ENCODE assay signal across 14 mouse cellular contexts in genomic region chr7:27530937-27531336, GRCm38 (mm10). TPM values are rescaled to one million over a fixed set of nuclear protein-coding genes. Genes with fewer than 3 reads are reported as not detected.
DNase-seq lines count a peak whose midpoint lies in the region; ATAC-seq and TF ChIP-seq lines count a peak whose summit lies in the region.
"Had no signal": no experiment of that assay in that cellular context is flagged by ENCODE, and none has a peak within 500 bp of the region (broad histone marks: within the 10 kb centered on the region; RNA-seq: fewer than 3 reads in every experiment).

No protein-coding gene starts in this region.

- no peak overlapping the region for H3K4me2 ChIP-seq in forebrain, embryonic 13.5 days
- no peak overlapping the region for H3K4me2 ChIP-seq in stomach, postnatal 0 days (replicated peaks; ENCODE audit: low read depth)
- H3K4me2 ChIP-seq: embryonic facial prominence, embryonic 13.5 days; limb, embryonic 13.5 days had no signal

- no peak for DNase-seq in forebrain, embryonic 10.5 days (ENCODE audit: extremely low spot score, low spot score)
- no peak for DNase-seq in kidney, adult 2 months
- no peak for DNase-seq in kidney, postnatal 4 days
- DNase-seq in testis, postnatal 14 days (ENCODE audit: low spot score) = no peak
- DNase-seq in stomach, postnatal 0 days (ENCODE audit: low spot score) = no peak
- no peak for DNase-seq in embryonic facial prominence, embryonic 10.5 days (ENCODE audit: low spot score)
- DNase-seq: adrenal gland, postnatal 10 days; cerebellum, adult 18-20 months; layer of hippocampus, adult 9-11 months; right cerebral cortex, postnatal 14 days had no signal

- no peaks in the 10 kb centered on the region for H3K27me3 ChIP-seq in forebrain, embryonic 13.5 days
- H3K27me3 ChIP-seq in forebrain, embryonic 10.5 days (ENCODE audit: poor library complexity, severe bottlenecking) = no peaks in the 10 kb centered on the region
- H3K27me3 ChIP-seq in kidney, adult 2 months (replicated peaks; ENCODE audit: control insufficient read depth, insufficient read depth, low read length) = no peaks in the 10 kb centered on the region
- no peaks in the 10 kb centered on the region for H3K27me3 ChIP-seq in testis, adult 2 months (ENCODE audit: control insufficient read depth, insufficient read depth, low read length)
- H3K27me3 ChIP-seq in stomach, postnatal 0 days (ENCODE audit: control insufficient read depth, insufficient read depth, low read length) = no peaks in the 10 kb centered on the region
- no peaks in the 10 kb centered on the region for H3K27me3 ChIP-seq in embryonic facial prominence, embryonic 10.5 days (replicated peaks; ENCODE audit: low read depth, poor library complexity, severe bottlenecking)
- H3K27me3 ChIP-seq: embryonic facial prominence, embryonic 13.5 days; limb, embryonic 13.5 days had no signal

- 0 out of 2 replicates have a peak, but pooled peaks have one; percentile 31 for ATAC-seq in forebrain, embryonic 13.5 days
- no peak for ATAC-seq in stomach, postnatal 0 days (ENCODE audit: low FRiP score, low TSS enrichment)

- no peak overlapping the region for H3K27ac ChIP-seq in forebrain, embryonic 13.5 days
- H3K27ac ChIP-seq in forebrain, embryonic 10.5 days = no peak overlapping the region
- H3K27ac ChIP-seq in kidney, adult 2 months (ENCODE audit: insufficient read depth, low read depth, low read length) = no peak overlapping the region
- H3K27ac ChIP-seq in testis, adult 2 months (ENCODE audit: control insufficient read depth, insufficient read depth, low read depth, low read length) = no peak overlapping the region
- H3K27ac ChIP-seq in stomach, postnatal 0 days (replicated peaks) = no peak overlapping the region
- no peak overlapping the region for H3K27ac ChIP-seq in embryonic facial prominence, embryonic 10.5 days (replicated peaks)
- H3K27ac ChIP-seq: embryonic facial prominence, embryonic 13.5 days; limb, embryonic 13.5 days had no signal

- no peaks in the 10 kb centered on the region for H3K9me3 ChIP-seq in forebrain, embryonic 13.5 days (replicated peaks)
- no peaks in the 10 kb centered on the region for H3K9me3 ChIP-seq in forebrain, embryonic 10.5 days
- no peaks in the 10 kb centered on the region for H3K9me3 ChIP-seq in stomach, postnatal 0 days (ENCODE audit: control insufficient read depth, low read length)
- H3K9me3 ChIP-seq in embryonic facial prominence, embryonic 10.5 days = no peaks in the 10 kb centered on the region
- H3K9me3 ChIP-seq: embryonic facial prominence, embryonic 13.5 days; limb, embryonic 13.5 days had no signal

- peaks cover 66% of the 10 kb centered on the region for H3K36me3 ChIP-seq in forebrain, embryonic 13.5 days (ENCODE audit: poor library complexity, severe bottlenecking)
- peaks cover 52% of the 10 kb centered on the region for H3K36me3 ChIP-seq in forebrain, embryonic 10.5 days (replicated peaks)
- no peaks in the 10 kb centered on the region for H3K36me3 ChIP-seq in kidney, adult 2 months (ENCODE audit: control insufficient read depth, insufficient read depth, low read length)
- H3K36me3 ChIP-seq in testis, adult 2 months (ENCODE audit: control insufficient read depth, insufficient read depth, low read length) = no peaks in the 10 kb centered on the region
- peaks cover 12% of the 10 kb centered on the region for H3K36me3 ChIP-seq in stomach, postnatal 0 days (ENCODE audit: control insufficient read depth, insufficient read depth, low read length)
- peaks cover 63% of the 10 kb centered on the region for H3K36me3 ChIP-seq in embryonic facial prominence, embryonic 10.5 days (replicated peaks)

- TF ChIP-seq POLR2A in kidney, adult 2 months (IDR thresholded peaks at IDR 0.05; ENCODE audit: low read depth, low read length) = no peak
- no peak for TF ChIP-seq POLR2A in testis, adult 2 months (IDR thresholded peaks at IDR 0.05; ENCODE audit: control insufficient read depth, low read depth, low read length)

- TF ChIP-seq CTCF in kidney, adult 2 months (conservative IDR thresholded peaks at IDR 0.05; ENCODE audit: insufficient read depth, insufficient read length, low read depth, low read length) = peak; percentile 32; the same call in 1 of the 2 replicates
- 0 out of 2 replicates have a peak, but pooled peaks have one; percentile 20 for TF ChIP-seq CTCF in testis, adult 2 months (IDR thresholded peaks at IDR 0.05; ENCODE audit: control insufficient read depth, insufficient read depth, insufficient replicate concordance, low read depth, low read length)
- peak; percentile 55 for TF ChIP-seq CTCF in stomach, postnatal 0 days (IDR thresholded peaks at IDR 0.05; ENCODE audit: low read depth)

- no peak overlapping the region for H3K4me3 ChIP-seq in forebrain, embryonic 13.5 days
- H3K4me3 ChIP-seq in forebrain, embryonic 10.5 days = no peak overlapping the region
- no peak overlapping the region for H3K4me3 ChIP-seq in kidney, adult 2 months (ENCODE audit: insufficient read depth, low read depth, low read length)
- H3K4me3 ChIP-seq in testis, adult 2 months (ENCODE audit: control insufficient read depth, low read depth, low read length) = no peak overlapping the region
- H3K4me3 ChIP-seq in stomach, postnatal 0 days (ENCODE audit: low read depth, low read length) = no peak overlapping the region
- H3K4me3 ChIP-seq in embryonic facial prominence, embryonic 10.5 days = no peak overlapping the region
- H3K4me3 ChIP-seq: embryonic facial prominence, embryonic 13.5 days; limb, embryonic 13.5 days had no signal

- H3K4me1 ChIP-seq in forebrain, embryonic 13.5 days = no peaks in the 10 kb centered on the region
- H3K4me1 ChIP-seq in forebrain, embryonic 10.5 days = peaks cover 4% of the 10 kb centered on the region; the same call in 1 of the 2 replicates
- no peaks in the 10 kb centered on the region for H3K4me1 ChIP-seq in kidney, adult 2 months (ENCODE audit: control insufficient read depth, insufficient read depth, low read length)
- H3K4me1 ChIP-seq in testis, adult 2 months (ENCODE audit: control insufficient read depth, insufficient read depth, low read length) = peaks cover 4% of the 10 kb centered on the region
- H3K4me1 ChIP-seq in stomach, postnatal 0 days (replicated peaks; ENCODE audit: control insufficient read depth, insufficient read depth) = no peaks in the 10 kb centered on the region
- peaks cover 6% of the 10 kb centered on the region; the same call in 1 of the 2 replicates for H3K4me1 ChIP-seq in embryonic facial prominence, embryonic 10.5 days
- H3K4me1 ChIP-seq: limb, embryonic 13.5 days had no signal

- no peak overlapping the region for H3K9ac ChIP-seq in forebrain, embryonic 13.5 days
- H3K9ac ChIP-seq in stomach, postnatal 0 days (ENCODE audit: low read length) = no peak overlapping the region
- H3K9ac ChIP-seq: embryonic facial prominence, embryonic 13.5 days; limb, embryonic 13.5 days had no signal

- TF ChIP-seq EP300 in stomach, postnatal 0 days (optimal IDR thresholded peaks at IDR 0.05) = no peak

- 72% methylated on average over 3 of the region's 3 CpGs for WGBS in forebrain, embryonic 13.5 days
- WGBS in forebrain, embryonic 10.5 days = 77% methylated on average over 3 of the region's 3 CpGs
- 89% methylated on average over 3 of the region's 3 CpGs for WGBS in kidney, adult 2 months
- WGBS in stomach, postnatal 0 days = 84% methylated on average over 3 of the region's 3 CpGs
- 74% methylated on average over 3 of the region's 3 CpGs for WGBS in embryonic facial prominence, embryonic 10.5 days

RNA-seq across cellular contexts. Expression of gene Hipk4, which starts 7.9 kb away (rescaled TPM):
- 0.50 and 0.56 TPM in 2 replicates for polyA plus RNA-seq in forebrain, embryonic 13.5 days (2015; fragmentation: Nextera tagmentation; extraction: Ambion mirVana)
- polyA plus RNA-seq in forebrain, embryonic 10.5 days (2016; fragmentation: Nextera tagmentation; extraction: Ambion mirVana) = 0.41 and 0.63 TPM in 2 replicates
- polyA plus RNA-seq in kidney, adult 2 months (2012; rRNA removed) = 0.48 and 0.61 TPM in 2 replicates
- 122 and 138 TPM in 2 replicates for polyA plus RNA-seq in testis, adult 2 months (2012; rRNA removed)
- polyA plus RNA-seq in stomach, postnatal 0 days (2015; fragmentation: Nextera tagmentation; extraction: Ambion mirVana) = 0.23 and 0.39 TPM in 2 replicates
- 0.45 and 0.60 TPM in 2 replicates for polyA plus RNA-seq in embryonic facial prominence, embryonic 10.5 days (2016; fragmentation: Nextera tagmentation; extraction: Ambion mirVana)

RNA-seq across cellular contexts. Expression of gene Pld3, which starts 22.1 kb away (rescaled TPM):
- 68.2 and 72.8 TPM in 2 replicates for polyA plus RNA-seq in forebrain, embryonic 13.5 days (2015; fragmentation: Nextera tagmentation; extraction: Ambion mirVana)
- 41.9 and 42.0 TPM in 2 replicates for polyA plus RNA-seq in forebrain, embryonic 10.5 days (2016; fragmentation: Nextera tagmentation; extraction: Ambion mirVana)
- 142 and 163 TPM in 2 replicates for polyA plus RNA-seq in kidney, adult 2 months (2012; rRNA removed)
- 121 and 130 TPM in 2 replicates for polyA plus RNA-seq in testis, adult 2 months (2012; rRNA removed)
- 117 and 128 TPM in 2 replicates for polyA plus RNA-seq in stomach, postnatal 0 days (2015; fragmentation: Nextera tagmentation; extraction: Ambion mirVana)
- polyA plus RNA-seq in embryonic facial prominence, embryonic 10.5 days (2016; fragmentation: Nextera tagmentation; extraction: Ambion mirVana) = 40.5 and 41.4 TPM in 2 replicates

RNA-seq across cellular contexts. Expression of gene 2310022A10Rik, which starts 22.1 kb away (rescaled TPM):
- 35.1 and 36.5 TPM in 2 replicates for polyA plus RNA-seq in forebrain, embryonic 13.5 days (2015; fragmentation: Nextera tagmentation; extraction: Ambion mirVana)
- 38.8 and 39.3 TPM in 2 replicates for polyA plus RNA-seq in forebrain, embryonic 10.5 days (2016; fragmentation: Nextera tagmentation; extraction: Ambion mirVana)
- 16.9 and 19.3 TPM in 2 replicates for polyA plus RNA-seq in kidney, adult 2 months (2012; rRNA removed)
- polyA plus RNA-seq in testis, adult 2 months (2012; rRNA removed) = 27.6 and 28.1 TPM in 2 replicates
- 11.4 TPM in 2 replicates for polyA plus RNA-seq in stomach, postnatal 0 days (2015; fragmentation: Nextera tagmentation; extraction: Ambion mirVana)
- 40.8 and 41.1 TPM in 2 replicates for polyA plus RNA-seq in embryonic facial prominence, embryonic 10.5 days (2016; fragmentation: Nextera tagmentation; extraction: Ambion mirVana)

RNA-seq across cellular contexts. Expression of gene Prx, which starts 31.8 kb away (rescaled TPM):
- 1.5 and 1.8 TPM in 2 replicates for polyA plus RNA-seq in forebrain, embryonic 13.5 days (2015; fragmentation: Nextera tagmentation; extraction: Ambion mirVana)
- 3.1 TPM in 2 replicates for polyA plus RNA-seq in forebrain, embryonic 10.5 days (2016; fragmentation: Nextera tagmentation; extraction: Ambion mirVana)
- polyA plus RNA-seq in kidney, adult 2 months (2012; rRNA removed) = 1.2 and 1.5 TPM in 2 replicates
- 0.33 and 0.42 TPM in 2 replicates for polyA plus RNA-seq in testis, adult 2 months (2012; rRNA removed)
- 2.1 and 2.2 TPM in 2 replicates for polyA plus RNA-seq in stomach, postnatal 0 days (2015; fragmentation: Nextera tagmentation; extraction: Ambion mirVana)
- 3.8 and 4.2 TPM in 2 replicates for polyA plus RNA-seq in embryonic facial prominence, embryonic 10.5 days (2016; fragmentation: Nextera tagmentation; extraction: Ambion mirVana)

RNA-seq across cellular contexts. Expression of gene Sertad1, which starts 44.2 kb away (rescaled TPM):
- 8.5 and 8.7 TPM in 2 replicates for polyA plus RNA-seq in forebrain, embryonic 13.5 days (2015; fragmentation: Nextera tagmentation; extraction: Ambion mirVana)
- polyA plus RNA-seq in forebrain, embryonic 10.5 days (2016; fragmentation: Nextera tagmentation; extraction: Ambion mirVana) = 17.7 and 18.6 TPM in 2 replicates
- 19.4 and 23.7 TPM in 2 replicates for polyA plus RNA-seq in kidney, adult 2 months (2012; rRNA removed)
- 15.4 and 19.1 TPM in 2 replicates for polyA plus RNA-seq in testis, adult 2 months (2012; rRNA removed)
- polyA plus RNA-seq in stomach, postnatal 0 days (2015; fragmentation: Nextera tagmentation; extraction: Ambion mirVana) = 50.0 and 53.0 TPM in 2 replicates
- polyA plus RNA-seq in embryonic facial prominence, embryonic 10.5 days (2016; fragmentation: Nextera tagmentation; extraction: Ambion mirVana) = 24.0 and 25.1 TPM in 2 replicates

Comparison
In these comparisons a context has a peak if more than half of its experiments do, and no peak if none do; other contexts are left out.
1. RNA of gene Hipk4, which starts 7.9 kb away (polyA plus RNA-seq): 122 to 138 TPM in testis, adult 2 months; 0.41 to 0.63 TPM in forebrain, embryonic 10.5 days, 0.50 to 0.56 TPM in forebrain, embryonic 13.5 days, 0.48 to 0.61 TPM in kidney, adult 2 months, 0.45 to 0.60 TPM in embryonic facial prominence, embryonic 10.5 days and 0.23 to 0.39 TPM in stomach, postnatal 0 days; every median in the first group is over 10 times any median in the second.
2. Peak in every context shown above with its lines, with median percentiles within 50 percentile points of each other: CTCF ChIP-seq.